Mouse (Mus musculus) cerebellum, adult (tissue): Measurements from ENCODE around the gene Bpifb9a.
"Not testable (repeated sequence)": the region's sequence is repeated elsewhere in the genome, so short reads cannot be mapped to it uniquely, and the experiment has no call there.

Experiments
- ATAC-seq: cut with Nextera tagmentation; 2 replicates; pipeline ENCODE4 v1.9.2; 2017; ENCODE audit warnings: mild to moderate bottlenecking, moderate library complexity, mixed read lengths; ENCODE audit not compliant: insufficient number of reproducible peaks, low FRiP score, low TSS enrichment

The Bpifb9a gene

DNA sequence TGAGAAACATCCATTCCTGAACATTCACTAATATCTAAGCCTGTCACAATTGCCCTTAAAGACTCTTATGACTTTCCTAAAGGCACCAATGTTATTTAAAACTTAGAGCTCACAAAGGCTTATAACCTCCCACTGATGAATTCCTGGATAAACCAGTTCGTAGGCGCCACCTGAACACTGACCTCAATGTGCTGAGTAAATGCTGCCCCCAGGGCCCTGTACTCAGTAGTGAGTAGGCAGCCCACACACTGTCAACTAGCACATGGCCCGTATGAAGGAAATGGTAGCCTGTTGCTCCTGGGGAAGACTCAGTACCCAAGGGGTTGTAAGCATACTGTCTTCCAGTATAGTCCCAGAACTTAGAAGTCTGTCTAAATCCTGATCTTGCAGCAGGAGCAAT lies 44.1 kb downstream of the Bpifb9a start:
- ATAC-seq: no peak

- ATAC-seq: not testable (repeated sequence)
Observed at GRCm38 (mm10) chr2:154304604-154305003, 47.0 kb downstream of the Bpifb9a start.

GRCm38 (mm10) chr2:154306927-154307326 lies 49.3 kb downstream of the Bpifb9a start, which contains the start of gene Bpifb9b:
TSS of gene Bpifb9b (plus strand) at chr2:154307227.
- not testable (repeated sequence) for ATAC-seq

DNA sequence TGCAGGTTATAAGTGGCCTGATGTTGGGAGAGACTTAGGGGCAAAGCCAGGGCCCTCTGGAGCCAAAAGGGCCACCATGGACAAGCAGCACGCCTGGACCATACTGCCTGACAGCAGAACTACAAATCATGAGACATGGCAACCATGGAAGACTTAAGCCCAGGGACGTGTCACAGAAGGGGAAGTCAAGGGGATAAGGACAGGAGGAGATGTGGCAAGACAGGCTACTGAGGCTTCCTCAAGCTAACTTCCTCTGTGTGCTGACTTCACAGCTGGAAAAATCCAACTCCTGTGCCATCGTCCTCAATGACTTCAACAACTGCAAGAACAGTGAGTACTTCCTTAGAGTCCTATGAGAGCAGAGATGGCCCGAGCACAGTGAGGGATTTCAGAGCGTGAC lies 56.1 kb downstream of the Bpifb9a start:
- ATAC-seq: not testable (repeated sequence)
